Mouse (Mus musculus) kidney, adult 2 months (tissue): ENCODE results near the gene Cldn15. TPM values are rescaled to one million over a fixed set of nuclear protein-coding genes. Genes with fewer than 3 reads are reported as not detected.
A peak's percentile ranks its signal among the peaks of the same experiment; 100 is the strongest.

Source experiments
- DNase-seq: peaks from one replicate; pipeline ENCODE4 v3.0.0; 2021
- H3K27ac ChIP-seq: fragments of 200-500 bp; 2 replicates; pipeline ENCODE4 v1.5.1; 2012; ENCODE audit warnings: low read depth, low read length, control low read depth, inconsistent platforms; ENCODE audit not compliant: insufficient read depth
- H3K27me3 ChIP-seq: fragments of 200-500 bp; replicated peaks from 2 replicates; pipeline ENCODE4 v1.6.1; 2012; ENCODE audit warnings: mild to moderate bottlenecking, moderate library complexity, low read length, inconsistent platforms; ENCODE audit not compliant: control insufficient read depth, insufficient read depth
- H3K36me3 ChIP-seq: fragments of 200-500 bp; 2 replicates; pipeline ENCODE4 v1.6.1; 2012; ENCODE audit warnings: mild to moderate bottlenecking, moderate library complexity, low read length, inconsistent platforms; ENCODE audit not compliant: control insufficient read depth, insufficient read depth
- H3K4me1 ChIP-seq: fragments of 200-500 bp; 2 replicates; pipeline ENCODE4 v1.6.1; 2011; ENCODE audit warnings: low read length; ENCODE audit not compliant: control insufficient read depth, insufficient read depth
- H3K4me3 ChIP-seq: fragments of 200-500 bp; 2 replicates; pipeline ENCODE4 v1.5.1; 2011; ENCODE audit warnings: mild to moderate bottlenecking, low read depth, low read length, control low read depth; ENCODE audit not compliant: insufficient read depth
- CTCF ChIP-seq: fragments of 200-500 bp; conservative IDR thresholded peaks from 2 replicates; pipeline ENCODE4 v1.5.1; 2011; ENCODE audit warnings: low read depth, mild to moderate bottlenecking, control low read depth, low read length, moderate library complexity, mixed read lengths; ENCODE audit not compliant: insufficient read depth, insufficient read length
- POLR2A ChIP-seq: fragments of 200-500 bp; IDR thresholded peaks from one replicate; pipeline ENCODE4 v1.6.1; 2011; ENCODE audit warnings: low read depth, low read length, control low read depth
- WGBS: fragments of 180-500 bp; shearing (Covaris S2); methylation state at CpG from one replicate; pipeline ENCODE4 v1.1.7; 2018; 5-methylcytosine and 5-hydroxymethylcytosine counted together
- polyA plus RNA-seq: library from polyadenylated mRNA; depleted of rRNA; stranded (reverse); fragments of >200 nt; gene quantifications from 2 replicates; pipeline ENCODE4 v1.2.3, GENCODE M21; 2012

Gene Cldn15
- polyA plus RNA-seq, 1 experiment = 28.2 TPM

DNA sequence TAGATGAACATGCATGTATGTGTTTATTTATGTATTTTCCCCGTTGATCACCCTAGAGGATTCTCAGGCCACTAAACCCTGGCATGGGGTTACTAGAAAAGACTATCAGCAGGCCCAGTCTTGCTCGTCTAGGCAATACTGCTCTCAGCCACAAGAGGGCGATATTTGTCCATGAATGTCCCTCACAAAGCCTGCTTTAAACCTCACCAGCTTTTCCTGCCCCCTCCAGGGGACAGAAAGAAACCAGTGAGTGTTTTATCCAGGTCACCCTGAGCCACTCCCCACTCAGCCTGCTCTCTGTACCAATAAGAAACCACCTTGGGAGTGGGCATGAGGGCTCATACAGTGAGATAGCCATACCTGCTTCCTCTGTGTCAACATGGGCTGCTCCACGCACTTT, 37.3 kb upstream of the Cldn15 start:
- 15% methylated on average over 4 of the region's 4 CpGs for WGBS
- Histone ChIP-seq H3K36me3 (no peaks in the 10 kb centered on the region), H3K27ac (no peak overlapping the region), H3K4me1 (peaks cover 5% of the 10 kb centered on the region; the same call in 1 of the 2 replicates), H3K27me3 (no peaks in the 10 kb centered on the region), H3K4me3 (no peak overlapping the region)
- peak; percentile 89 for DNase-seq
- TF ChIP-seq CTCF (peak; percentile 95), POLR2A (no peak)

DNA sequence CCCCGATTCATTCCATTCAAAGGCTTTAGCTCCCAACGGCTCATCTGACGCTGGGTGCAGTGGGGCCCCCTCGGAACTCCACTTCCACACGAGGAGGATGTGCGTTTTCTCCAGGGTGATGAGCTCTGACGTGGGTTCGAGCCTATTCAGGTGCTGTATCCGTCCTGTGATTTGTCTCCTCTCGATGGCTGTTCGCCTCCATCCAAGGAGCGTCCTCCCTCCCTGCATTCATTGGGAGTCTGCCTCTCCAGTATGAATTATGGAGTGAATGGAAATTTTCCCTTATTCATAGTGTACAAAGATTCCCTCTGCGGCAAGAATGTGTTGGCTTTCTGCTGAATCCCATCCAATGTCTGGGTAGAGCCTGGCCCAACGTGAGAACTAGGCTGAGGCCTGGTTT, 34.5 kb upstream of the Cldn15 start:
- no peak overlapping the region for H3K4me3 ChIP-seq
- H3K27me3 ChIP-seq = no peaks in the 10 kb centered on the region
- no peak overlapping the region for H3K27ac ChIP-seq
- peaks cover 5% of the 10 kb centered on the region; the same call in 1 of the 2 replicates for H3K4me1 ChIP-seq
- WGBS = 84% methylated on average over 14 of the region's 14 CpGs
- TF ChIP-seq CTCF (no peak), POLR2A (no peak)
- no peak for DNase-seq
- H3K36me3 ChIP-seq = no peaks in the 10 kb centered on the region

DNA sequence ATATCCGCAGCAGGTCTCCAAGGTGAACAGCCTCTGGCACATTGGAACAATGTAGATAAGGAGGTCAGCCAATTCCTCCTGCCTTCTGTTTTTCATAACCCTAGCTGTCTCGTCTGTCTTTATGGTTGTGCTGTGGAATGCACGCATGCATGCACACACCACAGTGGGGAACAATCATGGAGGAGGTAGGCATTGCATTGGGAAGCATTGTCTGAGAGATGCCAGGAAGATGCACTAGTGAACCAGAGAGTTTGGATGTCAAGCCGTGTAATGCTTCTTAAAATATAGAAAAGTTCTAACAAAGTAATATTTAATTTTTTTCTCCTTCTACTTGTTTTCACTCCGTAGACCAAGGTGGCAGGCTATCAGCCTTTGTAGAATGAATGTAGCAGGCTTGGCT, 33.5 kb upstream of the Cldn15 start:
- no peak overlapping the region for H3K27ac ChIP-seq

DNA sequence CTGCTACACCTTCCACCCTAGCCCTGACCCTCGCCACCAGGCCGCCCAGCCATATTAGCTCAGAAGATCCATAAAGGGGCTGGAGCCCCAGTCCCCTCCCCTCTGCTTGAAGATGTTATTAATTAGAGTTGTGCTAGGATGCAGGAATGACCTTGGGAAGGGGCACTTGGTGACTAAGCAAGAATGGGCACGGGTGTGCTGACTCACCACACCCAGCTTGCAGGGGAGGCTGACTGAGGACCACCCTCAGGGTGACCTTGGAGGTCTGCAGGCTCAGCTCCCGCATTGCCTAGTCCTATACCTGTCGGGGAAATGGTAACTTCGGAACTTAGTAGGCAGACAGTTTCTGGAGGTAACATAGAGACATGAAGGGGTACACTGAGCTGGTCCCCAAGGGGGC, 32.5 kb upstream of the Cldn15 start:
- H3K4me1 ChIP-seq = peaks cover 5% of the 10 kb centered on the region; the same call in 1 of the 2 replicates
- no peak overlapping the region for H3K4me3 ChIP-seq
- no peaks in the 10 kb centered on the region for H3K27me3 ChIP-seq
- no peak for DNase-seq
- no peak overlapping the region for H3K27ac ChIP-seq
- TF ChIP-seq POLR2A (no peak), CTCF (no peak)
- no peaks in the 10 kb centered on the region for H3K36me3 ChIP-seq
- WGBS = 91% methylated on average over 6 of the region's 6 CpGs

More for the DNA sequence above, 33.5 kb upstream of the Cldn15 start:
- WGBS = 83% methylated on average over 5 of the region's 5 CpGs
- no peak overlapping the region for H3K4me3 ChIP-seq
- no peaks in the 10 kb centered on the region for H3K27me3 ChIP-seq
- no peak for DNase-seq
- H3K4me1 ChIP-seq = peaks cover 5% of the 10 kb centered on the region; the same call in 1 of the 2 replicates
- no peak for TF ChIP-seq CTCF
- TF ChIP-seq POLR2A = no peak
- H3K36me3 ChIP-seq = no peaks in the 10 kb centered on the region

DNA sequence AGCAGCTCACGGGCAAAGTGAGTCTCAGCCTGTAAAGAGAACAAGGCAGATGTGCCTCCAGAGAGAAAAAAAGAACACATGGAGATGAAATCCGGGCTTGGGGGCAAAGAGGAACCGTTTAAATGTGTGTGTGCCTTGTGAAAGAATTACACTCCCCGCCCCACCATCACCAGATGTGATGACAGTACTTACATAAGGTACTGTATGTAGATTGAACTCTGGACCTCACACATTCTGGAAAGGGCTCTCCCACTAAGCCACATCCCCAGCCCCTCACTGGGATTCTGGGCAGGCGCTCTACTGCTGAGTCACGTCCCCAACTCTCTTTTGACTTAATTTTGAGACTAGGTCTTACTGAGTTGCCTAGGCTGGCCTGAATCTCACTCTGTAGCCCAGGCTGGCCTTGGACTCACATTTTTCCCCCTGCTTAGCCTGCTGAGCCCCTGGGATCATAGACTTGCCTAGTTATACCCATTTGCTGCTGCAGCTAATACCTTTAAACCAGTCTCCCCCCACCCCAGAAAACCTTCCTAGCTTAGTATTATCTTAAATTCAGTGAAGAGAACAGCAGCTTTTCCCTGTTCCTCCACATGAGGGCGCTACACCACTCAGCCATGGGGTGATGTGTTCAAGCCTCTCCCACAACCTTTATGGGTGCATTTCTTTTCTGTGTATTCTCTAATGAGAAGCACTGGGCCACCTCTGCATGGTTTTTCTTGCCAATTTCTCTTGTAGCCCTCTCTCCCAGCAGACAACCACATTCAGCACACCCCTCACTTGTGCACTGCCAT, 30.3 kb upstream of the Cldn15 start:
- H3K4me1 ChIP-seq = no peaks in the 10 kb centered on the region
- H3K4me3 ChIP-seq = no peak overlapping the region
- no peaks in the 10 kb centered on the region for H3K36me3 ChIP-seq
- 68% methylated on average over 7 of the region's 7 CpGs for WGBS
- peak; percentile 67 for TF ChIP-seq CTCF
- no peak for TF ChIP-seq POLR2A
- no peak overlapping the region for H3K27ac ChIP-seq
- no peaks in the 10 kb centered on the region for H3K27me3 ChIP-seq
- DNase-seq = no peak

DNA sequence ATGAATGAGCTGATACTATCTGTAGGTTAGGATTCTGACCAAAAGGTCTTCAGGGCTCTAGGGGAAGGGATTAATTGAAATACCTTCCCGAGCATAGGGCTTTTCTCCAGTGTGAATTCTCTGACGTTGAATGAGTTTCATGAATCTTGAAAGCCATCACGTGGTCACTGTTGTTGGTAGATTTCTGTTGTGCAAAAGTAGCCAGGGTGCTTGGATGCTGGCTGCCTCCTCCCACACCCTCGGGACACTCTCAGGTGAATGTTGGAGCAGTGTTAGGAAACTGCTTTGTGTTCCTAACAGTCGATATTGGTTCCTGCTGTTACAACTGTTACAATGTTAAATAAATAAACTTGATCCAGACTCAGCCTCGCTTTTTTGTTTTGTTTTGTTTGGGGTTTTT, 29.7 kb upstream of the Cldn15 start:
- Histone ChIP-seq H3K4me3 (no peak overlapping the region), H3K4me1 (no peaks in the 10 kb centered on the region), H3K27ac (no peak overlapping the region), H3K36me3 (no peaks in the 10 kb centered on the region), H3K27me3 (no peaks in the 10 kb centered on the region)
- TF ChIP-seq CTCF = no peak
- TF ChIP-seq POLR2A = no peak
- DNase-seq = no peak
- 81% methylated on average over 6 of the region's 6 CpGs for WGBS

DNA sequence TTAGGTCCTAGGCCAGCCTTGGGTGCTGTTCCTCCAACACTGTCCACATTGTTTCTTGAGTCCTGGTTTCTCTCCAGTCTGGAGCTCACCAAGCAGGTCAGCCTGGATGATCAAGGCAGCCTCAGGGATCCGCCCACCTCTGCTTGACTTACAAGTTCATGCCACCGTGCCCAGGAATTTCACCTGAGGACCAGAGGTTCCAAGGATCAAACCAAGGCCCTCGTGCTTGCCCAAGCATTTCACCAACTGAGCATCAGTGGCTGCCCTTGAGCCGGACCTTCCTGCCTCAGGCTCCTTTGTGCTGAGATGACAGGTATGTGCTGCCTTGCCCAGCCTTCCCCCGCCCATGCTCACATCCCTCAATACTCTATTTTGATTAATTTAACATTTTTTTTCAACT, 28.8 kb upstream of the Cldn15 start:
- no peaks in the 10 kb centered on the region for H3K36me3 ChIP-seq
- no peak overlapping the region for H3K4me3 ChIP-seq
- no peaks in the 10 kb centered on the region for H3K27me3 ChIP-seq
- DNase-seq = peak; percentile 92
- WGBS = 61% methylated on average over 5 of the region's 5 CpGs
- no peaks in the 10 kb centered on the region for H3K4me1 ChIP-seq
- TF ChIP-seq POLR2A = no peak
- no peak for TF ChIP-seq CTCF
- no peak overlapping the region for H3K27ac ChIP-seq
